Mouse (Mus musculus) frontal cortex, postnatal 36 days (tissue): ENCODE measurements at regions not wholly inside any gene's neighbourhood (a gene's known extent, or its start where the extent isn't known, plus 50 kb on each side); places are given as distances from the start of the nearest gene placed in this dataset.

Experiments
- DNase-seq, 2 experiments: peaks; one replicate each; pipeline ENCODE4 v3.0.0; 2022; ENCODE audit warnings: low spot score in 2 of 2

- no peak for DNase-seq
These were observed 347.3 kb downstream of the Ppp1r3a start for GRCm38 (mm10) chr6:14407754-14408153.

- DNase-seq = peak; percentile 8 to 14
These were observed 396.8 kb downstream of the Ppp1r3a start for GRCm38 (mm10) chr6:14358280-14358679.
